Mouse (Mus musculus): ENCODE data around the gene Smok2a. TPM values are rescaled to one million over a fixed set of nuclear protein-coding genes. Genes with fewer than 3 reads are reported as not detected.
"Not testable (repeated sequence)": the region's sequence is repeated elsewhere in the genome, so short reads cannot be mapped to it uniquely, and the experiment has no call there.

Smok2a gene
- polyA plus RNA-seq (2014; fragmentation: Nextera tagmentation; extraction: Ambion mirVana) = not detected in 2 replicates

- no peaks in the 10 kb centered on the region for H3K4me1 ChIP-seq (replicated peaks; ENCODE audit: control insufficient read depth, insufficient read depth, low read length)
- no peak for ATAC-seq (replicated peaks; ENCODE audit: low FRiP score)
- peaks cover 64% of the 10 kb centered on the region for H3K9me3 ChIP-seq (ENCODE audit: control insufficient read depth, low read length)
- H3K27ac ChIP-seq (ENCODE audit: low read depth, low read length) = no peak within 1 kb of the TSS
- 75% methylated on average over 3 of the region's 3 CpGs for WGBS
- H3K27me3 ChIP-seq (replicated peaks; ENCODE audit: control insufficient read depth, insufficient read depth, low read length) = no peaks in the 10 kb centered on the region
- H3K4me3 ChIP-seq (ENCODE audit: low read depth, low read length) = no peak within 1 kb of the TSS
- no peak within 1 kb of the TSS for H3K4me2 ChIP-seq
- no peak within 1 kb of the TSS for H3K9ac ChIP-seq (ENCODE audit: low read depth, low read length)
- no peaks in the 10 kb centered on the region for H3K36me3 ChIP-seq (ENCODE audit: control insufficient read depth, insufficient read depth, low read length)
- no peak for DNase-seq (ENCODE audit: low spot score)
Measured at GRCm38 (mm10) chr17:13220888-13221287, at the start of gene Smok2a. TSS of gene Smok2a (plus strand) at chr17:13221188.

DNA sequence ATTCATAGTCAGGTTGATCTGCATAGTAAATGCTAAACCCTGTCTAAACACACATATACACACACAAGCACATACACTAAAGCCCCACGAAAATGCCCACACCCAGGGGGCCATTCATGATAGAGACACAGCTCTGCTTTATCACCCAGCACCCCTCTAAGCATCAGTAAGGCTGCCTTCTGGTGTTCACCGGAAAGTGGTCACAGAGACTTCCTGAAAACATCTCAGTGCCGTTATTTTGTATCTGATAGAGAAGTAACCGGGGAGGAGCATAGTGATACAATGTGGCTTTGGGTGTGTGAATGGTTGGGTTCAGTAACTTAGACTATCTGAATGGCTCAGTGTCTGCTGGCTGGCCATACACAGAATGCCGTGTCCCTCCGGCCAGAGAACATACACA lies 47.4 kb upstream of the Smok2a start:
- not testable (repeated sequence) for H3K27me3 ChIP-seq (replicated peaks; ENCODE audit: control insufficient read depth, insufficient read depth, low read length); DNase-seq (ENCODE audit: low spot score); H3K36me3 ChIP-seq (ENCODE audit: control insufficient read depth, insufficient read depth, low read length); H3K27ac ChIP-seq (ENCODE audit: low read depth, low read length); ATAC-seq (replicated peaks; ENCODE audit: low FRiP score); H3K9ac ChIP-seq (ENCODE audit: low read depth, low read length); H3K4me3 ChIP-seq (ENCODE audit: low read depth, low read length); H3K4me1 ChIP-seq (replicated peaks; ENCODE audit: control insufficient read depth, insufficient read depth, low read length); H3K9me3 ChIP-seq (ENCODE audit: control insufficient read depth, low read length); H3K4me2 ChIP-seq
- WGBS = 69% methylated on average over 6 of the region's 6 CpGs

- H3K4me2 ChIP-seq; ATAC-seq (replicated peaks; ENCODE audit: low FRiP score): not testable (repeated sequence)
Measured at GRCm38 (mm10) chr17:13174029-13174428, 47.0 kb upstream of the Smok2a start.

GRCm38 (mm10) chr17:13175609-13176008 lies 45.4 kb upstream of the Smok2a start:
- H3K36me3 ChIP-seq (ENCODE audit: control insufficient read depth, insufficient read depth, low read length); H3K9ac ChIP-seq (ENCODE audit: low read depth, low read length); H3K27me3 ChIP-seq (replicated peaks; ENCODE audit: control insufficient read depth, insufficient read depth, low read length); H3K4me3 ChIP-seq (ENCODE audit: low read depth, low read length); H3K4me1 ChIP-seq (replicated peaks; ENCODE audit: control insufficient read depth, insufficient read depth, low read length); DNase-seq (ENCODE audit: low spot score); ATAC-seq (replicated peaks; ENCODE audit: low FRiP score); H3K9me3 ChIP-seq (ENCODE audit: control insufficient read depth, low read length); H3K27ac ChIP-seq (ENCODE audit: low read depth, low read length); H3K4me2 ChIP-seq: not testable (repeated sequence)
- no CpG with 5 or more reads among the region's 1 CpGs for WGBS

More at GRCm38 (mm10) chr17:13174029-13174428, 47.0 kb upstream of the Smok2a start:
- H3K4me3 ChIP-seq (ENCODE audit: low read depth, low read length); H3K27ac ChIP-seq (ENCODE audit: low read depth, low read length); H3K27me3 ChIP-seq (replicated peaks; ENCODE audit: control insufficient read depth, insufficient read depth, low read length); H3K9ac ChIP-seq (ENCODE audit: low read depth, low read length); DNase-seq (ENCODE audit: low spot score); H3K36me3 ChIP-seq (ENCODE audit: control insufficient read depth, insufficient read depth, low read length); H3K4me1 ChIP-seq (replicated peaks; ENCODE audit: control insufficient read depth, insufficient read depth, low read length); H3K9me3 ChIP-seq (ENCODE audit: control insufficient read depth, low read length): not testable (repeated sequence)
- 43% methylated on average over 1 of the region's 3 CpGs for WGBS

DNA sequence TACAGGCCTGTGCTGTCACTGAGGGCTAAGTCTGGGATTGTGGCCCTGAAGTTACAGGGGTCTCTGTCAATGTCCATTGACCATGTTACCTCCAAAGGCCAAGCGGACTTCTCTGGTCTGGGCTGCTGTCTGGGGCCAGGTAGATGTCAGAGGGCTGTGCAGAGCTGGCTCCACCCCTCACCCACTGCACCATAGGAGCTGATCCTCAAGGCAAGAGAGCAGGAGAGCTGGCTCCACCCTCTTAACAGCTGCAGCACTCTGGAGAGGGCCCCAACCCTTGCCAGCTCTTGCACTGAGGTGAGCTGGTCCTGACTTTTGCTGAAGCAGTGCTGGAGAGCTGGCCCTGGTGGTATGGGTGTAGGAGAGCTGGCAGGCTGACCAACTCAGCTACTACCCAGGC lies 43.2 kb upstream of the Smok2a start:
- H3K27me3 ChIP-seq (replicated peaks; ENCODE audit: control insufficient read depth, insufficient read depth, low read length); H3K4me2 ChIP-seq; H3K27ac ChIP-seq (ENCODE audit: low read depth, low read length); H3K4me3 ChIP-seq (ENCODE audit: low read depth, low read length); H3K4me1 ChIP-seq (replicated peaks; ENCODE audit: control insufficient read depth, insufficient read depth, low read length); H3K9ac ChIP-seq (ENCODE audit: low read depth, low read length); DNase-seq (ENCODE audit: low spot score); H3K36me3 ChIP-seq (ENCODE audit: control insufficient read depth, insufficient read depth, low read length): not testable (repeated sequence)
- peak; percentile 48 for ATAC-seq (replicated peaks; ENCODE audit: low FRiP score)
- H3K9me3 ChIP-seq (ENCODE audit: control insufficient read depth, low read length) = peaks cover 15% of the 10 kb centered on the region
- 39% methylated on average over 1 of the region's 1 CpGs for WGBS

DNA sequence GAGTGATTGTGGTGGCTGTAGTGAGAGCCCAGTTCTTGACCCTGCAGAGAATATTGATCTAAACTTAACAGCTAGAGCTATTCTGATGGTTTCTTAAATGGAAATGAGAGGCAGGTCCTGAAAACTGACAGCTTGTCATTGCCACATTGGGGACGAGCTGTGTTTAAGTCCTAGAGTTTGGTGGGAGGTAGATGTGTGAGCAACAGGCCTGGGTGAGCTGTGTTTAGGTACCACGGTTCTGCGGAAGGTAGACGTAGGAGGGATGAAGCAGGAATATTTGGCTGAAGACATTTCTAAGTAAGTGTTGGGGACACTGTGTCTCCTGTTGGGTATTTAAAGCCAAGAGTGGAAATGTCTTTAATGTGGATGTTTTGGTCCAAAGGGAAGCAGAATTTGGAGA lies 42.0 kb upstream of the Smok2a start:
- not testable (repeated sequence) for H3K36me3 ChIP-seq (ENCODE audit: control insufficient read depth, insufficient read depth, low read length); DNase-seq (ENCODE audit: low spot score)

GRCm38 (mm10) chr17:13180491-13180890 lies 40.5 kb upstream of the Smok2a start:
- not testable (repeated sequence) for DNase-seq (ENCODE audit: low spot score); ATAC-seq (replicated peaks; ENCODE audit: low FRiP score); H3K4me2 ChIP-seq; H3K9ac ChIP-seq (ENCODE audit: low read depth, low read length); H3K27me3 ChIP-seq (replicated peaks; ENCODE audit: control insufficient read depth, insufficient read depth, low read length); H3K4me3 ChIP-seq (ENCODE audit: low read depth, low read length); H3K36me3 ChIP-seq (ENCODE audit: control insufficient read depth, insufficient read depth, low read length); H3K4me1 ChIP-seq (replicated peaks; ENCODE audit: control insufficient read depth, insufficient read depth, low read length); H3K27ac ChIP-seq (ENCODE audit: low read depth, low read length)
- H3K9me3 ChIP-seq (ENCODE audit: control insufficient read depth, low read length) = peaks cover 16% of the 10 kb centered on the region
- WGBS = 87% methylated on average over 5 of the region's 5 CpGs

More for the DNA sequence above, 42.0 kb upstream of the Smok2a start:
- not testable (repeated sequence) for ATAC-seq (replicated peaks; ENCODE audit: low FRiP score); H3K4me1 ChIP-seq (replicated peaks; ENCODE audit: control insufficient read depth, insufficient read depth, low read length); H3K4me3 ChIP-seq (ENCODE audit: low read depth, low read length); H3K9ac ChIP-seq (ENCODE audit: low read depth, low read length); H3K4me2 ChIP-seq; H3K27me3 ChIP-seq (replicated peaks; ENCODE audit: control insufficient read depth, insufficient read depth, low read length); H3K27ac ChIP-seq (ENCODE audit: low read depth, low read length)
- peaks cover 15% of the 10 kb centered on the region for H3K9me3 ChIP-seq (ENCODE audit: control insufficient read depth, low read length)
- 77% methylated on average over 4 of the region's 4 CpGs for WGBS

GRCm38 (mm10) chr17:13182712-13183111 lies 38.3 kb upstream of the Smok2a start:
- H3K4me1 ChIP-seq (replicated peaks; ENCODE audit: control insufficient read depth, insufficient read depth, low read length); H3K27ac ChIP-seq (ENCODE audit: low read depth, low read length); H3K4me2 ChIP-seq; H3K36me3 ChIP-seq (ENCODE audit: control insufficient read depth, insufficient read depth, low read length); DNase-seq (ENCODE audit: low spot score); H3K9ac ChIP-seq (ENCODE audit: low read depth, low read length); H3K27me3 ChIP-seq (replicated peaks; ENCODE audit: control insufficient read depth, insufficient read depth, low read length); H3K4me3 ChIP-seq (ENCODE audit: low read depth, low read length); ATAC-seq (replicated peaks; ENCODE audit: low FRiP score): not testable (repeated sequence)
- H3K9me3 ChIP-seq (ENCODE audit: control insufficient read depth, low read length) = peaks cover 34% of the 10 kb centered on the region
- 57% methylated on average over 2 of the region's 4 CpGs for WGBS

GRCm38 (mm10) chr17:13184514-13184913 lies 36.5 kb upstream of the Smok2a start:
- H3K4me2 ChIP-seq; H3K9ac ChIP-seq (ENCODE audit: low read depth, low read length); H3K27me3 ChIP-seq (replicated peaks; ENCODE audit: control insufficient read depth, insufficient read depth, low read length); H3K36me3 ChIP-seq (ENCODE audit: control insufficient read depth, insufficient read depth, low read length); H3K4me3 ChIP-seq (ENCODE audit: low read depth, low read length); ATAC-seq (replicated peaks; ENCODE audit: low FRiP score); H3K4me1 ChIP-seq (replicated peaks; ENCODE audit: control insufficient read depth, insufficient read depth, low read length); H3K27ac ChIP-seq (ENCODE audit: low read depth, low read length); DNase-seq (ENCODE audit: low spot score): not testable (repeated sequence)
- 86% methylated on average over 4 of the region's 5 CpGs for WGBS
- peaks cover 41% of the 10 kb centered on the region for H3K9me3 ChIP-seq (ENCODE audit: control insufficient read depth, low read length)
